9 mouse cellular contexts compared by ENCODE assay signal in the genomic region with DNA sequence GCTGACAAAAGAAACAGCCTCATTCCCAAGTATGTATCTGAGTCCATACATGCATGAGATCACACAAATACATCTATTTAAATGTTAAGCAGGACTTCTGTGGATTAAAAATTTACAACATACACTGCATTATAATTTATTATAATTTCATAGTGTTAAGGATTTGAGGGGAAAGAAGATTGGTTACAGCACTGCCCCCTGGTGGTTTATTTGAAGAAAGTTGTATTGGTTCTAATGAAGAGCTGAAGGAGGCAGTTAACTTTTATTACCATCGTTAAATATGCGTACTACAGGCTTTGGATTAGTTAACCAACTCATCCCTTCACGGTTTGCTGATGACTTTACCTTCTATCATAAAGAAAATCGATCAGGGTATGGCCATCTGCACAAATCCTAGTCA. TPM values are rescaled to one million over a fixed set of nuclear protein-coding genes. Genes with fewer than 3 reads are reported as not detected.
A peak's percentile ranks its signal among the peaks of the same experiment; 100 is the strongest.
DNase-seq lines count a peak whose midpoint lies in the region; ATAC-seq and TF ChIP-seq lines count a peak whose summit lies in the region.
"Had no signal": no experiment of that assay in that cellular context is flagged by ENCODE, and none has a peak within 500 bp of the region (broad histone marks: within the 10 kb centered on the region; RNA-seq: fewer than 3 reads in every experiment).

No protein-coding gene starts in this region.

- no peak for ATAC-seq in liver, embryonic 14.5 days (ENCODE audit: insufficient read depth)
- ATAC-seq in megakaryocyte progenitor cell, adult 5-6 weeks (replicated peaks; ENCODE audit: poor library complexity): peak; percentile 33; the same call in 1 of the 2 replicates
- ATAC-seq in midbrain, embryonic 11.5 days (ENCODE audit: low FRiP score): no peak

- 8% methylated on average over 4 of the region's 4 CpGs for WGBS in liver, embryonic 14.5 days (ENCODE audit: insufficient replicate concordance)
- WGBS in midbrain, embryonic 11.5 days: 17% methylated on average over 4 of the region's 4 CpGs

- H3K4me1 ChIP-seq in liver, embryonic 14.5 days (replicated peaks; ENCODE audit: control insufficient read depth in 2 of 2, insufficient read depth in 2 of 2, low read length in 1 of 2): peaks cover 2 to 14% of the 10 kb centered on the region in 2 experiments
- H3K4me1 ChIP-seq in midbrain, embryonic 11.5 days (ENCODE audit: control insufficient read depth, insufficient read depth, low read length): peaks cover 3% of the 10 kb centered on the region

- H3K36me3 ChIP-seq in liver, embryonic 14.5 days (replicated peaks; ENCODE audit: control insufficient read depth, insufficient read depth, low read depth): no peaks in the 10 kb centered on the region
- no peaks in the 10 kb centered on the region for H3K36me3 ChIP-seq in midbrain, embryonic 11.5 days (ENCODE audit: control insufficient read depth, insufficient read depth, low read length)
- H3K36me3 ChIP-seq: hindbrain, embryonic 10.5 days had no signal

- H3K4me2 ChIP-seq in liver, embryonic 14.5 days (ENCODE audit: low read depth): no peak overlapping the region
- no peak overlapping the region for H3K4me2 ChIP-seq in midbrain, embryonic 11.5 days

- H3K9ac ChIP-seq in liver, embryonic 14.5 days (replicated peaks): no peak overlapping the region
- no peak overlapping the region for H3K9ac ChIP-seq in midbrain, embryonic 11.5 days (ENCODE audit: low read length)

- intact Hi-C loops in gastrocnemius, adult 2 months (cut with DNase I): loop anchor here (2.0 kb wide), 2 partner anchors 114 to 212 kb away; no protein-coding TSS in a partner anchor
- intact Hi-C loops in gastrocnemius, postnatal 36 days (cut with DNase I): no loop called here

- no peaks in the 10 kb centered on the region for H3K9me3 ChIP-seq in liver, embryonic 14.5 days (ENCODE audit: control insufficient read depth, low read length)
- H3K9me3 ChIP-seq in midbrain, embryonic 11.5 days (ENCODE audit: control insufficient read depth, low read length): no peaks in the 10 kb centered on the region
- H3K9me3 ChIP-seq: hindbrain, embryonic 10.5 days had no signal

- peak; percentile 78 for TF ChIP-seq CTCF in gastrocnemius, adult 2 months (IDR thresholded peaks at IDR 0.05)
- peak; percentile 62 for TF ChIP-seq CTCF in liver, embryonic 14.5 days (IDR thresholded peaks at IDR 0.05; ENCODE audit: low read depth)

- DNase-seq in gastrocnemius, adult 2 months: no peak
- no peak for DNase-seq in gastrocnemius, postnatal 36 days
- peak in 1 of 3 experiments; percentile 54 for DNase-seq in liver, embryonic 14.5 days (ENCODE audit: low read depth in 3 of 3, low spot score in 3 of 3)
- no peak for DNase-seq in liver
- peak; percentile 49 for DNase-seq in ZHBTc4 (ENCODE audit: low read depth, low spot score)
- no peak for DNase-seq in yolk sac, embryonic 10.5 days (ENCODE audit: low spot score)
- no peak for DNase-seq in midbrain, embryonic 11.5 days (ENCODE audit: low spot score, missing footprints)

- H3K4me3 ChIP-seq in gastrocnemius, adult 2 months: no peak overlapping the region
- no peak overlapping the region for H3K4me3 ChIP-seq in liver, embryonic 14.5 days (ENCODE audit: insufficient read depth in 1 of 2, low read depth in 2 of 2, low read length in 2 of 2)
- no peak overlapping the region for H3K4me3 ChIP-seq in midbrain, embryonic 11.5 days (ENCODE audit: low read depth, low read length)
- H3K4me3 ChIP-seq: hindbrain, embryonic 10.5 days had no signal

- TF ChIP-seq EP300 in liver, embryonic 14.5 days (IDR thresholded peaks at IDR 0.05; ENCODE audit: low read depth): no peak

- no peak overlapping the region for H3K27ac ChIP-seq in gastrocnemius, adult 2 months
- no peak overlapping the region for H3K27ac ChIP-seq in liver, embryonic 14.5 days
- H3K27ac ChIP-seq in midbrain, embryonic 11.5 days (ENCODE audit: low read depth, low read length): no peak overlapping the region
- H3K27ac ChIP-seq: hindbrain, embryonic 10.5 days had no signal

- no peaks in the 10 kb centered on the region for H3K27me3 ChIP-seq in liver, embryonic 14.5 days (ENCODE audit: control insufficient read depth, insufficient read depth, low read length)
- no peaks in the 10 kb centered on the region for H3K27me3 ChIP-seq in midbrain, embryonic 11.5 days (ENCODE audit: control insufficient read depth, insufficient read depth, low read length)

RNA-seq across cellular contexts. Expression of gene Gab2, which starts 3.9 kb away (rescaled TPM):
- total RNA-seq in gastrocnemius, adult 2 months (2021): 1 to 10 TPM; 6.1 to 6.3 TPM
- total RNA-seq in gastrocnemius, postnatal 36 days (2021): 1 to 10 TPM; 6.0 to 6.7 TPM
- 2.2 and 2.4 TPM in 2 replicates for polyA plus RNA-seq in liver, embryonic 14.5 days (2012; rRNA removed)
- 1.9 and 2.0 TPM in 2 replicates for polyA plus RNA-seq in liver, embryonic 14.5 days (2014; fragmentation: Nextera tagmentation; extraction: Ambion mirVana)
- 12.7 and 15.7 TPM in 2 replicates for total RNA-seq in megakaryocyte progenitor cell, adult 5-6 weeks (2015)
- total RNA-seq in megakaryocyte progenitor cell, adult 5-6 weeks (2017): 12.0 and 12.2 TPM in 2 replicates
- polyA plus RNA-seq in midbrain, embryonic 11.5 days (2014; fragmentation: Nextera tagmentation; extraction: Ambion mirVana): 9.4 TPM in 2 replicates
